Mouse (Mus musculus): ENCODE results near the gene Srp9.

Srp9 gene

GRCm38 (mm10) chr1:182105023-182105422 lies 19.5 kb upstream of the Srp9 start:
- no peak for DNase-seq (ENCODE audit: low read depth)

GRCm38 (mm10) chr1:182107251-182107650 lies 17.3 kb upstream of the Srp9 start:
- DNase-seq (ENCODE audit: low read depth): no peak

- DNase-seq (ENCODE audit: low read depth): peak; percentile 93
These were observed 16.0 kb upstream of the Srp9 start for GRCm38 (mm10) chr1:182108397-182109099.

- DNase-seq (ENCODE audit: low read depth): no peak
These were observed 14.4 kb upstream of the Srp9 start for GRCm38 (mm10) chr1:182110185-182110584.

- peak; percentile 87 for DNase-seq (ENCODE audit: low read depth)
These were observed 13.7 kb upstream of the Srp9 start for GRCm38 (mm10) chr1:182110708-182111385.

- no peak for DNase-seq (ENCODE audit: low read depth)
These were observed 12.9 kb upstream of the Srp9 start for GRCm38 (mm10) chr1:182111386-182112317.

- no peak for DNase-seq (ENCODE audit: low read depth)
These were observed 12.2 kb upstream of the Srp9 start for GRCm38 (mm10) chr1:182112385-182112784.

- no peak for DNase-seq (ENCODE audit: low read depth)
These were observed 11.4 kb upstream of the Srp9 start for GRCm38 (mm10) chr1:182113131-182113530.

GRCm38 (mm10) chr1:182113587-182114500 lies 10.7 kb upstream of the Srp9 start:
- DNase-seq (ENCODE audit: low read depth): no peak

- DNase-seq (ENCODE audit: low read depth): peak; percentile 72
These were observed 9.3 kb upstream of the Srp9 start for GRCm38 (mm10) chr1:182115197-182115596.

- peak; percentile 89 for DNase-seq (ENCODE audit: low read depth)
These were observed 8.7 kb upstream of the Srp9 start for GRCm38 (mm10) chr1:182115651-182116408.

- no peak for DNase-seq (ENCODE audit: low read depth)
These were observed 2.1 kb upstream of the Srp9 start for GRCm38 (mm10) chr1:182122413-182122812.

- DNase-seq (ENCODE audit: low read depth): peak; percentile 90
These were observed 409 bp downstream of the Srp9 start for GRCm38 (mm10) chr1:182124924-182125368.

GRCm38 (mm10) chr1:182130830-182131229 lies 6.3 kb downstream of the Srp9 start:
- peak; percentile 50 for DNase-seq (ENCODE audit: low read depth)

- DNase-seq (ENCODE audit: low read depth): peak; percentile 1
These were observed 12.9 kb downstream of the Srp9 start for GRCm38 (mm10) chr1:182137204-182138125.

GRCm38 (mm10) chr1:182138172-182138571 lies 13.6 kb downstream of the Srp9 start:
- peak; percentile 4 for DNase-seq (ENCODE audit: low read depth)

- peak; percentile 11 for DNase-seq (ENCODE audit: low read depth)
These were observed 15.4 kb downstream of the Srp9 start for GRCm38 (mm10) chr1:182139937-182140336.

- DNase-seq (ENCODE audit: low read depth): peak; percentile 91
These were observed 15.8 kb downstream of the Srp9 start for GRCm38 (mm10) chr1:182140370-182140769.

- DNase-seq (ENCODE audit: low read depth): peak; percentile 0
These were observed 18.2 kb downstream of the Srp9 start for GRCm38 (mm10) chr1:182142725-182143124.

All from NIH3T3 (cell line).